Mouse (Mus musculus) ES-CJ7 (cell line): ENCODE measurements at regions not wholly inside any gene's neighbourhood (a gene's known extent, or its start where the extent isn't known, plus 50 kb on each side); places are given as distances from the start of the nearest gene placed in this dataset.

ENCODE experiments used
- DNase-seq: peaks from one replicate; pipeline ENCODE4 v3.0.0; 2011; ENCODE audit warnings: low read depth, low spot score

- peak; percentile 4 for DNase-seq
Measured at GRCm38 (mm10) chr6:73401059-73401458, 68.4 kb downstream of the 4931417E11Rik start.

GRCm38 (mm10) chr6:73389301-73389700 lies 80.2 kb downstream of the 4931417E11Rik start:
- no peak for DNase-seq

GRCm38 (mm10) chr6:73386261-73386660 lies 83.2 kb downstream of the 4931417E11Rik start:
- DNase-seq, result no peak

- DNase-seq, result no peak
Measured at GRCm38 (mm10) chr6:73379825-73380224, 89.6 kb downstream of the 4931417E11Rik start.

GRCm38 (mm10) chr6:73377884-73378283 lies 91.6 kb downstream of the 4931417E11Rik start:
- DNase-seq, result no peak

- DNase-seq, result peak; percentile 56
Measured at GRCm38 (mm10) chr6:73376291-73376690, 93.2 kb downstream of the 4931417E11Rik start.

- DNase-seq, result no peak
Measured at GRCm38 (mm10) chr6:73372901-73373300, 96.6 kb downstream of the 4931417E11Rik start.

GRCm38 (mm10) chr6:73371866-73372265 lies 97.6 kb downstream of the 4931417E11Rik start:
- no peak for DNase-seq

GRCm38 (mm10) chr6:73370901-73371300 lies 98.6 kb downstream of the 4931417E11Rik start:
- no peak for DNase-seq

- DNase-seq, result no peak
Measured at GRCm38 (mm10) chr6:73368836-73369141, 100.7 kb downstream of the 4931417E11Rik start.

GRCm38 (mm10) chr6:73368047-73368835 lies 101.2 kb downstream of the 4931417E11Rik start:
- DNase-seq, result peak; percentile 89

GRCm38 (mm10) chr6:73367616-73368015 lies 101.9 kb downstream of the 4931417E11Rik start:
- peak; percentile 88 for DNase-seq

GRCm38 (mm10) chr6:73366626-73367025 lies 102.8 kb downstream of the 4931417E11Rik start:
- no peak for DNase-seq

GRCm38 (mm10) chr6:73365306-73365705 lies 104.2 kb downstream of the 4931417E11Rik start:
- DNase-seq, result no peak

- DNase-seq, result peak; percentile 25
Measured at GRCm38 (mm10) chr6:73334995-73335394, 86.8 kb downstream of the Suclg1 start.

GRCm38 (mm10) chr6:73329666-73330065 lies 81.5 kb downstream of the Suclg1 start:
- no peak for DNase-seq
